Mouse (Mus musculus): ENCODE results near the gene Rgs10. TPM values are rescaled to one million over a fixed set of nuclear protein-coding genes. Genes with fewer than 3 reads are reported as not detected.
A peak's percentile ranks its signal among the peaks of the same experiment; 100 is the strongest.

Gene Rgs10
- polyA plus RNA-seq, 1 experiment from 2014 or later: 20.3 TPM

DNA sequence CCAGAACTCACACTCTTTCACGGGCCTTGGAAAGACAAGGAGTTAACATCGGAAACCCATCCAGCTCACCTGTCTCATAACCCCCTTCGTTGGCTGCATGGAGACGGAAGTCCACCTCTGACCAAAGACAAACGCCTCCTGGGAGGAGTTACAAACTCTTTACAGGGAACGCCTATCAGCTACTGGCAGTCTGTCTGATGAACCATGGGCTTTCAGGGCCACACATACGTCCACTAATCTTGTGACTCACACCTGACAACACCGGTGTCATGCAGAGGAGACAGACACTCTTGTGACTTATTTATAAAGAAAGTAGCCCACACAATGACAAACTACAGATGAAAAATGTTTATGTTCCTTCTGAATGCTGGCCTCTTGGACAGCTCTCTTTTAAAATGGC lies 16.0 kb downstream of the Rgs10 start:
- ATAC-seq (replicated peaks; ENCODE audit: insufficient number of reproducible peaks, low FRiP score, low TSS enrichment): no peak; the same call in 1 of the 2 replicates
- Histone ChIP-seq H3K9ac (ENCODE audit: low read depth, low read length) (no peak overlapping the region), H3K4me2 (no peak overlapping the region), H3K9me3 (replicated peaks; ENCODE audit: control insufficient read depth, low read length) (no peaks in the 10 kb centered on the region), H3K4me1 (ENCODE audit: control insufficient read depth, insufficient read depth, low read length) (no peaks in the 10 kb centered on the region), H3K27me3 (ENCODE audit: control insufficient read depth, insufficient read depth, low read length) (no peaks in the 10 kb centered on the region), H3K27ac (ENCODE audit: low read depth, low read length) (no peak overlapping the region), H3K36me3 (ENCODE audit: control insufficient read depth, insufficient read depth, low read length) (no peaks in the 10 kb centered on the region), H3K4me3 (ENCODE audit: low read depth, low read length) (no peak overlapping the region)
- WGBS (ENCODE audit: insufficient replicate concordance): 68% methylated on average over 8 of the region's 8 CpGs

DNA sequence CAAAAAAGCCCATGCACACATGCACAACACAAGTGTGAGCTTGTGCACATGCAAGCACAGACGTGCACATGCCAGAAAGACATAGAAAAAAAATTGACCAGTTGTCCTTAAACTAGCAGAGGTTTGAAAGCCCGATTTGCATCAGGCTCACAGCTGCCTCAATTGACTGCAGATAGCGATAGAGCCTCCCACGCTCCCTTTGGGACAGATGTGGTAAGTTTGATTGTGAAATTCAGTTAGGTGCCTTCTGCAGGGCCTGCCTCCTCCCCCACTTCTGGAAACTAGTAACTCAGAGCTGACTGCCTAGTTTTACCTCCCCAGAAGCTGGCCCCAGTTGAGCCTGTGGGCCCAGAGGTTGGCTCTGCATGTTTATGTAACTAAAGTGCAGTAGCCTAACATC lies 19.9 kb downstream of the Rgs10 start:
- ATAC-seq (replicated peaks; ENCODE audit: insufficient number of reproducible peaks, low FRiP score, low TSS enrichment): no peak
- no peaks in the 10 kb centered on the region for H3K36me3 ChIP-seq (ENCODE audit: control insufficient read depth, insufficient read depth, low read length)
- no peak overlapping the region for H3K4me2 ChIP-seq
- no peaks in the 10 kb centered on the region for H3K9me3 ChIP-seq (replicated peaks; ENCODE audit: control insufficient read depth, low read length)
- no peaks in the 10 kb centered on the region for H3K27me3 ChIP-seq (ENCODE audit: control insufficient read depth, insufficient read depth, low read length)
- no peak overlapping the region for H3K9ac ChIP-seq (ENCODE audit: low read depth, low read length)
- no peak overlapping the region for H3K4me3 ChIP-seq (ENCODE audit: low read depth, low read length)
- H3K27ac ChIP-seq (ENCODE audit: low read depth, low read length): no peak overlapping the region
- WGBS (ENCODE audit: insufficient replicate concordance): 74% methylated on average over 4 of the region's 4 CpGs
- peaks cover 5% of the 10 kb centered on the region for H3K4me1 ChIP-seq (ENCODE audit: control insufficient read depth, insufficient read depth, low read length)

- Histone ChIP-seq H3K4me2 (no peak overlapping the region), H3K9me3 (replicated peaks; ENCODE audit: control insufficient read depth, low read length) (no peaks in the 10 kb centered on the region), H3K4me1 (ENCODE audit: control insufficient read depth, insufficient read depth, low read length) (peaks cover 20% of the 10 kb centered on the region), H3K27me3 (ENCODE audit: control insufficient read depth, insufficient read depth, low read length) (no peaks in the 10 kb centered on the region), H3K9ac (ENCODE audit: low read depth, low read length) (no peak overlapping the region), H3K36me3 (ENCODE audit: control insufficient read depth, insufficient read depth, low read length) (no peaks in the 10 kb centered on the region), H3K4me3 (ENCODE audit: low read depth, low read length) (no peak overlapping the region), H3K27ac (ENCODE audit: low read depth, low read length) (no peak overlapping the region)
- ATAC-seq (replicated peaks; ENCODE audit: insufficient number of reproducible peaks, low FRiP score, low TSS enrichment): no peak
- WGBS (ENCODE audit: insufficient replicate concordance): 56% methylated on average over 2 of the region's 2 CpGs
These were observed 21.5 kb downstream of the Rgs10 start for GRCm38 (mm10) chr7:128397066-128397465.

- Histone ChIP-seq H3K4me2 (no peak overlapping the region), H3K27me3 (ENCODE audit: control insufficient read depth, insufficient read depth, low read length) (no peaks in the 10 kb centered on the region), H3K4me3 (ENCODE audit: low read depth, low read length) (no peak overlapping the region), H3K4me1 (ENCODE audit: control insufficient read depth, insufficient read depth, low read length) (peaks cover 46% of the 10 kb centered on the region), H3K9me3 (replicated peaks; ENCODE audit: control insufficient read depth, low read length) (no peaks in the 10 kb centered on the region), H3K27ac (ENCODE audit: low read depth, low read length) (no peak overlapping the region), H3K36me3 (ENCODE audit: control insufficient read depth, insufficient read depth, low read length) (no peaks in the 10 kb centered on the region), H3K9ac (ENCODE audit: low read depth, low read length) (no peak overlapping the region)
- ATAC-seq (replicated peaks; ENCODE audit: insufficient number of reproducible peaks, low FRiP score, low TSS enrichment): no peak
- 37% methylated on average over 4 of the region's 4 CpGs for WGBS (ENCODE audit: insufficient replicate concordance)
These were observed 24.8 kb downstream of the Rgs10 start for GRCm38 (mm10) chr7:128393756-128394155.

GRCm38 (mm10) chr7:128392972-128393314 lies 25.6 kb downstream of the Rgs10 start:
- Histone ChIP-seq H3K9me3 (replicated peaks; ENCODE audit: control insufficient read depth, low read length) (no peaks in the 10 kb centered on the region), H3K27ac (ENCODE audit: low read depth, low read length) (no peak overlapping the region), H3K4me1 (ENCODE audit: control insufficient read depth, insufficient read depth, low read length) (peaks cover 50% of the 10 kb centered on the region), H3K27me3 (ENCODE audit: control insufficient read depth, insufficient read depth, low read length) (no peaks in the 10 kb centered on the region), H3K4me2 (no peak overlapping the region), H3K9ac (ENCODE audit: low read depth, low read length) (no peak overlapping the region), H3K4me3 (ENCODE audit: low read depth, low read length) (no peak overlapping the region), H3K36me3 (ENCODE audit: control insufficient read depth, insufficient read depth, low read length) (no peaks in the 10 kb centered on the region)
- no peak for ATAC-seq (replicated peaks; ENCODE audit: insufficient number of reproducible peaks, low FRiP score, low TSS enrichment)
- 38% methylated on average over 5 of the region's 5 CpGs for WGBS (ENCODE audit: insufficient replicate concordance)

GRCm38 (mm10) chr7:128392071-128392971 lies 26.2 kb downstream of the Rgs10 start:
- H3K4me2 ChIP-seq: peak overlapping the region; percentile 31; the same call in 1 of the 2 replicates
- no peak overlapping the region for H3K4me3 ChIP-seq (ENCODE audit: low read depth, low read length)
- 41% methylated on average over 18 of the region's 18 CpGs for WGBS (ENCODE audit: insufficient replicate concordance)
- peaks cover 50% of the 10 kb centered on the region for H3K4me1 ChIP-seq (ENCODE audit: control insufficient read depth, insufficient read depth, low read length)
- peak; percentile 70; the same call in 1 of the 2 replicates for ATAC-seq (replicated peaks; ENCODE audit: insufficient number of reproducible peaks, low FRiP score, low TSS enrichment)
- no peak overlapping the region for H3K9ac ChIP-seq (ENCODE audit: low read depth, low read length)
- H3K36me3 ChIP-seq (ENCODE audit: control insufficient read depth, insufficient read depth, low read length): no peaks in the 10 kb centered on the region
- H3K9me3 ChIP-seq (replicated peaks; ENCODE audit: control insufficient read depth, low read length): no peaks in the 10 kb centered on the region
- H3K27me3 ChIP-seq (ENCODE audit: control insufficient read depth, insufficient read depth, low read length): no peaks in the 10 kb centered on the region
- H3K27ac ChIP-seq (ENCODE audit: low read depth, low read length): peak overlapping the region; percentile 38; the same call in 1 of the 2 replicates

DNA sequence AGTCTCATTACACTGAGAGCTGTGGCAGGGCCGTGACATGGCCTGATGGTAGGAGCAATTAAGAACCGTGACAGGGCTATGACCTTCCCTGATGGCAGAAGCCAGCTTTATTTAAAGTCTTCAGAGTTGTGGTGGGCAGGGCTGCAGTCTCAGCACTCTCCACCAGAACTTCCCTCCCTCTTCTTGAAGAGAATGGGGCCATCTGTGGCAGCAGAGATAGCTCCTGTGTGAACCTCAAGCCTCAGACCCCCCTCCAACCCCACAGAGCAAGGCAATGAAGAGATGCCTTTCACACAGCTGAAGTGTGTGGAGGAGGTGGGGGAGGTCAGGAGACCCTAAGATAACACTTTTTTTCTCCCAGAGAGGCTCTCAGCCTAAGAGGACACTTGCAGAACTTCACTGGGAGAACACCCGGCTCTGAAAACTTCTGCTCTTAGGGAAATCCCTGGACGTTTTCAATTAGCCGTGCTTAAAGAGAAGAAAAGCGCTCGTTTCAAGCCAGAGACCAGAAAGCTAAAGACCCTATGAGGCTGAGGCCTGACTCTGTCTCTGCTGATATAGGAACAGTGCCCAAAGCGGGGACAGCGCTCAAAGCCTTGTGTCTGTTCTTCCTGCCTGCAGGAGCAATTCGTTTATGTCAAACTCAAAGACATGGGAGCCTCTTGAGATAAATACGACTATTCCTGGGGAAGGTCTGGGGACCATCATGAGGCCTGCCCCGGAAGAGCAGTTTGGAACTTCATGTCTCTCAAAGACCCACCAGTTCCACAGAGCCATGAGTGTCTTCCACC lies 27.1 kb downstream of the Rgs10 start:
- no peak overlapping the region for H3K9ac ChIP-seq (ENCODE audit: low read depth, low read length)
- H3K4me2 ChIP-seq: peak overlapping the region; percentile 31
- no peaks in the 10 kb centered on the region for H3K9me3 ChIP-seq (replicated peaks; ENCODE audit: control insufficient read depth, low read length)
- no peak overlapping the region for H3K4me3 ChIP-seq (ENCODE audit: low read depth, low read length)
- H3K27ac ChIP-seq (ENCODE audit: low read depth, low read length): peak overlapping the region; percentile 3; the same call in 1 of the 2 replicates
- ATAC-seq (replicated peaks; ENCODE audit: insufficient number of reproducible peaks, low FRiP score, low TSS enrichment): 0 out of 2 replicates have a peak, but pooled peaks have one; percentile 7
- H3K27me3 ChIP-seq (ENCODE audit: control insufficient read depth, insufficient read depth, low read length): no peaks in the 10 kb centered on the region
- H3K4me1 ChIP-seq (ENCODE audit: control insufficient read depth, insufficient read depth, low read length): peaks cover 50% of the 10 kb centered on the region
- H3K36me3 ChIP-seq (ENCODE audit: control insufficient read depth, insufficient read depth, low read length): no peaks in the 10 kb centered on the region
- WGBS (ENCODE audit: insufficient replicate concordance): 13% methylated on average over 12 of the region's 12 CpGs

DNA sequence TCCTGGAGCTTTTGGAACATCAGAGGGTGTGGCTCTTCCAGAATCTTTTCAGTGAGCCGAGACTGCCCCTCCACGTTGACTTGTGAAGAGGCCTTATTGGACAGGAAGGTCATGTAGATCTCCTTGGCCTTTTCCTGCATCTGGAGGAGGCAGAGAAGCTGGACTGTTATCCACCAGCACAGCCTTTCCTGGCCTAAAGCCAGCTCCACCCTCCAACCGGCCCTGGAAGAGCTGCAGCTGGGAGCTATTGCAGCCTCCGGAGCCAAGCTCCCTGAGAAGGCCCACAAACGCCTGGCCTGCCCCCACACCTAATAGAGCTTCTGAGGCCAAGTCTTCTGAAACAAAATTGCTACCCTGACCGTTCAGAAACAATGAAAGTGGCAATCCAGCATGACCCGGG lies 29.6 kb downstream of the Rgs10 start:
- WGBS (ENCODE audit: insufficient replicate concordance): 25% methylated on average over 7 of the region's 7 CpGs
- Histone ChIP-seq H3K4me3 (ENCODE audit: low read depth, low read length) (no peak overlapping the region), H3K4me1 (ENCODE audit: control insufficient read depth, insufficient read depth, low read length) (peaks cover 48% of the 10 kb centered on the region), H3K4me2 (no peak overlapping the region), H3K9ac (ENCODE audit: low read depth, low read length) (no peak overlapping the region), H3K36me3 (ENCODE audit: control insufficient read depth, insufficient read depth, low read length) (no peaks in the 10 kb centered on the region), H3K9me3 (replicated peaks; ENCODE audit: control insufficient read depth, low read length) (no peaks in the 10 kb centered on the region), H3K27ac (ENCODE audit: low read depth, low read length) (peak overlapping the region; percentile 32; the same call in 1 of the 2 replicates), H3K27me3 (ENCODE audit: control insufficient read depth, insufficient read depth, low read length) (no peaks in the 10 kb centered on the region)
- peak; percentile 53; the same call in 1 of the 2 replicates for ATAC-seq (replicated peaks; ENCODE audit: insufficient number of reproducible peaks, low FRiP score, low TSS enrichment)

Measured in heart, embryonic 11.5 days (tissue).